In the genomic region with DNA sequence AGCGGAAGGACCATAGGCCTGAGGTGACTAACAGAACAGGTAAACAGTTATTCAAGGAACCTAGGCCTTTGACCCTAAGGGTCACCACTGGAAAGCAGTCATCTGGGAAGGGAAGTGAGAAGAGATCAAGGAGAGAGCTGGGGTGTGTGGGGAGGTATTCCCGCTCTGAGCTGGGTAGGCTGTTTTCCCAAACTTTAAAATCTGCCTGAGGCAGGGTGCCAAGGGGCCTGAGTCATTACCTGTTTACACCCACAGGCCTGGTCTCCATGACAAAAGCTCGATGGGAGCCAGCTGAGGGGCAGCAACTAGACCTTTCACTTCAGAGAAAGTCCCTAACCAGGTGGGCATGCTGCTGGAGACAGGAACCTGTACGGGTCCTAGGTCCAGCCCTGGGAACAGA, we compare ENCODE assay signal across 18 mouse cellular contexts. TPM values are rescaled to one million over a fixed set of nuclear protein-coding genes. Genes with fewer than 3 reads are reported as not detected.
DNase-seq lines count a peak whose midpoint lies in the region; ATAC-seq and TF ChIP-seq lines count a peak whose summit lies in the region.
"Had no signal": no experiment of that assay in that cellular context is flagged by ENCODE, and none has a peak within 500 bp of the region (broad histone marks: within the 10 kb centered on the region; RNA-seq: fewer than 3 reads in every experiment).

No protein-coding gene starts in this region.

- no peaks in the 10 kb centered on the region for H3K4me1 ChIP-seq in forebrain, embryonic 11.5 days (replicated peaks; ENCODE audit: control insufficient read depth, insufficient read depth, low read length)
- H3K4me1 ChIP-seq: forebrain, embryonic 12.5 days had no signal

- no peaks in the 10 kb centered on the region for H3K27me3 ChIP-seq in forebrain, embryonic 11.5 days (ENCODE audit: control insufficient read depth, insufficient read depth, low read length)
- H3K27me3 ChIP-seq: embryonic facial prominence, embryonic 12.5 days; forebrain, embryonic 12.5 days; limb, embryonic 12.5 days had no signal

- no peak for TF ChIP-seq CTCF in gastrocnemius, adult 2 months (IDR thresholded peaks at IDR 0.05)

- H3K9ac ChIP-seq in forebrain, embryonic 11.5 days (ENCODE audit: low read length) = no peak overlapping the region
- H3K9ac ChIP-seq: embryonic facial prominence, embryonic 12.5 days; forebrain, embryonic 12.5 days; limb, embryonic 12.5 days; lung, embryonic 14.5 days had no signal

- DNase-seq in gastrocnemius, adult 2 months = peak; percentile 47
- no peak for DNase-seq in gastrocnemius, postnatal 36 days
- peak; percentile 74 for DNase-seq in urinary bladder, postnatal 14 days (ENCODE audit: low spot score)
- DNase-seq in urinary bladder, adult 2 months (ENCODE audit: low spot score) = no peak
- peak; percentile 59 for DNase-seq in heart, postnatal 4 days
- no peak for DNase-seq in cerebellum, postnatal 36 days
- no peak for DNase-seq in right cerebral cortex, adult 18-20 months
- no peak for DNase-seq in forebrain, embryonic 11.5 days (ENCODE audit: low spot score)
- DNase-seq: cerebellum, postnatal 14 days; gastrocnemius, postnatal 10 days; lung, embryonic 14.5 days; midbrain, embryonic 14.5 days; retina, postnatal 1 day had no signal

- H3K4me2 ChIP-seq in forebrain, embryonic 11.5 days (ENCODE audit: low read depth, low read length, severe bottlenecking) = no peak overlapping the region
- H3K4me2 ChIP-seq: embryonic facial prominence, embryonic 12.5 days; forebrain, embryonic 12.5 days; limb, embryonic 12.5 days; lung, embryonic 14.5 days had no signal

- H3K4me3 ChIP-seq in gastrocnemius, adult 2 months = no peak overlapping the region
- no peak overlapping the region for H3K4me3 ChIP-seq in forebrain, embryonic 11.5 days (ENCODE audit: low read depth, low read length)
- H3K4me3 ChIP-seq: embryonic facial prominence, embryonic 12.5 days; forebrain, embryonic 12.5 days; hindbrain, embryonic 10.5 days; limb, embryonic 12.5 days had no signal

- ATAC-seq in forebrain, embryonic 11.5 days (replicated peaks; ENCODE audit: low FRiP score) = no peak
- ATAC-seq: intestine, postnatal 0 days had no signal

- H3K9me3 ChIP-seq in forebrain, embryonic 11.5 days (ENCODE audit: control insufficient read depth, low read length) = no peaks in the 10 kb centered on the region
- H3K9me3 ChIP-seq: embryonic facial prominence, embryonic 12.5 days; hindbrain, embryonic 10.5 days had no signal

- peak overlapping the region; percentile 28; the same call in 1 of the 2 replicates for H3K27ac ChIP-seq in gastrocnemius, adult 2 months
- H3K27ac ChIP-seq in forebrain, embryonic 11.5 days (ENCODE audit: low read depth, low read length) = no peak overlapping the region
- H3K27ac ChIP-seq: embryonic facial prominence, embryonic 12.5 days; forebrain, embryonic 12.5 days; limb, embryonic 12.5 days had no signal

- H3K36me3 ChIP-seq in forebrain, embryonic 11.5 days (ENCODE audit: control insufficient read depth, insufficient read depth, low read length) = no peaks in the 10 kb centered on the region
- H3K36me3 ChIP-seq: embryonic facial prominence, embryonic 12.5 days; limb, embryonic 12.5 days had no signal

- intact Hi-C loops in gastrocnemius, adult 2 months (cut with DNase I) = no loop called here
- intact Hi-C loops in gastrocnemius, postnatal 36 days (cut with DNase I) = no loop called here

- 84% methylated on average over 4 of the region's 4 CpGs for WGBS in forebrain, embryonic 11.5 days

RNA-seq across cellular contexts. Expression of gene Rpl31, which starts 31.6 kb away (rescaled TPM):
- 100 to 1,000 TPM; 512 to 578 TPM for total RNA-seq in gastrocnemius, adult 2 months (2021)
- total RNA-seq in gastrocnemius, postnatal 36 days (2021) = 100 to 1,000 TPM; 430 to 527 TPM
- 1,681 and 1,760 TPM in 2 replicates for polyA plus RNA-seq in urinary bladder, adult 2 months (2012; rRNA removed)
- total RNA-seq in heart, postnatal 4 days (2021) = 100 to 1,000 TPM; 810 to 867 TPM
- polyA plus RNA-seq in forebrain, embryonic 11.5 days (2014; fragmentation: Nextera tagmentation; extraction: Ambion mirVana) = 441 and 442 TPM in 2 replicates

Comparison
In these comparisons a context has a peak if more than half of its experiments do, and no peak if none do; other contexts are left out.
1. DNase-seq: peak in gastrocnemius, adult 2 months (single experiment), urinary bladder, postnatal 14 days (single experiment) and heart, postnatal 4 days (single experiment); none in gastrocnemius, postnatal 36 days (0 of 2), urinary bladder, adult 2 months (single experiment), cerebellum, postnatal 36 days (0 of 2), right cerebral cortex, adult 18-20 months (single experiment) and forebrain, embryonic 11.5 days (single experiment).